Mouse (Mus musculus): ENCODE results near the gene Dab1. TPM values are rescaled to one million over a fixed set of nuclear protein-coding genes. Genes with fewer than 3 reads are reported as not detected.

Gene Dab1
- total and polyA plus RNA-seq, 3 experiments, result not detected

GRCm38 (mm10) chr4:103844635-103845034 is 225.5 kb downstream of the Dab1 start:
- no peak overlapping the region for H3K27ac ChIP-seq (ENCODE audit: control insufficient read depth, low read depth, low read length)
- DNase-seq (ENCODE audit: low read depth, low spot score), result no peak
- H3K79me2 ChIP-seq (ENCODE audit: control insufficient read depth, insufficient read depth, low read length, poor library complexity), result no peaks in the 10 kb centered on the region
- no peaks in the 10 kb centered on the region for H3K9me3 ChIP-seq (replicated peaks; ENCODE audit: insufficient read depth, low read length)
- no peaks in the 10 kb centered on the region for H3K36me3 ChIP-seq (ENCODE audit: control insufficient read depth in 1 of 2, insufficient read depth in 2 of 2, low read length in 2 of 2)
- no peak overlapping the region for H3K9ac ChIP-seq (ENCODE audit: control insufficient read depth, low read depth, low read length, poor library complexity, severe bottlenecking)
- no peaks in the 10 kb centered on the region for H3K4me1 ChIP-seq (ENCODE audit: control insufficient read depth in 1 of 2, insufficient read depth in 2 of 2, low read length in 2 of 2)
- no peak for TF ChIP-seq RCOR1 (IDR thresholded peaks at IDR 0.05; ENCODE audit: low read depth, low read length)
- no peak for TF ChIP-seq MAZ (IDR thresholded peaks at IDR 0.05; ENCODE audit: low read depth, low read length)
- no peak for TF ChIP-seq MYC (IDR thresholded peaks at IDR 0.05; ENCODE audit: low read depth, low read length)
- TF ChIP-seq NELFE (IDR thresholded peaks at IDR 0.05; ENCODE audit: low read depth, low read length), result no peak
- no peak for TF ChIP-seq USF2 (IDR thresholded peaks at IDR 0.05; ENCODE audit: borderline replicate concordance in 1 of 2, insufficient read depth in 1 of 2, low read depth in 1 of 2, low read length in 2 of 2)
- TF ChIP-seq SIN3A (IDR thresholded peaks at IDR 0.05; ENCODE audit: low read length), result no peak
- TF ChIP-seq GATA1 (IDR thresholded peaks at IDR 0.05; ENCODE audit: low read depth, low read length), result no peak
- TF ChIP-seq POLR2AphosphoS2 (IDR thresholded peaks at IDR 0.05; ENCODE audit: low read length), result no peak
- TF ChIP-seq TCF12 (IDR thresholded peaks at IDR 0.05; ENCODE audit: low read depth, low read length), result no peak
- no peaks in the 10 kb centered on the region for H3K27me3 ChIP-seq (ENCODE audit: control insufficient read depth in 1 of 2, insufficient read depth in 2 of 2, low read length in 2 of 2)
- H3K4me3 ChIP-seq (ENCODE audit: control insufficient read depth in 1 of 2, insufficient read depth in 1 of 2, low read depth in 2 of 2, low read length in 2 of 2), result no peak overlapping the region

- Histone ChIP-seq H3K4me3 (ENCODE audit: control insufficient read depth in 1 of 2, insufficient read depth in 1 of 2, low read depth in 2 of 2, low read length in 2 of 2) (no peak overlapping the region), H3K9ac (ENCODE audit: control insufficient read depth, low read depth, low read length, poor library complexity, severe bottlenecking) (no peak overlapping the region)
- DNase-seq (ENCODE audit: low read depth, low spot score), result no peak
Observed at GRCm38 (mm10) chr4:103857173-103857572, 238.0 kb downstream of the Dab1 start.

GRCm38 (mm10) chr4:103875564-103875963 is 256.4 kb downstream of the Dab1 start:
- Histone ChIP-seq H3K36me3 (ENCODE audit: control insufficient read depth in 1 of 2, insufficient read depth in 2 of 2, low read length in 2 of 2) (no peaks in the 10 kb centered on the region), H3K79me2 (ENCODE audit: control insufficient read depth, insufficient read depth, low read length, poor library complexity) (no peaks in the 10 kb centered on the region), H3K4me1 (ENCODE audit: control insufficient read depth in 1 of 2, insufficient read depth in 2 of 2, low read length in 2 of 2) (no peaks in the 10 kb centered on the region), H3K27ac (ENCODE audit: control insufficient read depth, low read depth, low read length) (no peak overlapping the region), H3K9me3 (replicated peaks; ENCODE audit: insufficient read depth, low read length) (no peaks in the 10 kb centered on the region), H3K9ac (ENCODE audit: control insufficient read depth, low read depth, low read length, poor library complexity, severe bottlenecking) (no peak overlapping the region), H3K4me3 (ENCODE audit: control insufficient read depth in 1 of 2, insufficient read depth in 1 of 2, low read depth in 2 of 2, low read length in 2 of 2) (no peak overlapping the region), H3K27me3 (ENCODE audit: control insufficient read depth in 1 of 2, insufficient read depth in 2 of 2, low read length in 2 of 2) (no peaks in the 10 kb centered on the region)
- no peak for TF ChIP-seq ZMIZ1 (IDR thresholded peaks at IDR 0.05; ENCODE audit: low read depth, low read length)
- no peak for TF ChIP-seq KAT2A (conservative IDR thresholded peaks at IDR 0.05; ENCODE audit: low read depth, low read length)
- TF ChIP-seq MYC (IDR thresholded peaks at IDR 0.05; ENCODE audit: low read depth, low read length), result no peak
- TF ChIP-seq TAL1 (IDR thresholded peaks at IDR 0.05; ENCODE audit: low read length), result no peak
- TF ChIP-seq JUND (IDR thresholded peaks at IDR 0.05; ENCODE audit: low read depth, low read length), result no peak
- TF ChIP-seq SIN3A (IDR thresholded peaks at IDR 0.05; ENCODE audit: low read length), result no peak
- no peak for TF ChIP-seq MAFK (IDR thresholded peaks at IDR 0.05; ENCODE audit: borderline replicate concordance, low read depth, low read length)
- no peak for TF ChIP-seq USF2 (IDR thresholded peaks at IDR 0.05; ENCODE audit: borderline replicate concordance in 1 of 2, insufficient read depth in 1 of 2, low read depth in 1 of 2, low read length in 2 of 2)
- no peak for TF ChIP-seq GABPA (IDR thresholded peaks at IDR 0.05; ENCODE audit: low read depth, low read length)
- no peak for TF ChIP-seq BHLHE40 (IDR thresholded peaks at IDR 0.05; ENCODE audit: borderline replicate concordance, low read depth, low read length)
- TF ChIP-seq TBP (IDR thresholded peaks at IDR 0.05; ENCODE audit: low read depth, low read length), result no peak
- no peak for TF ChIP-seq UBTF (IDR thresholded peaks at IDR 0.05; ENCODE audit: borderline replicate concordance, insufficient read depth, low read depth, low read length)
- TF ChIP-seq MXI1 (IDR thresholded peaks at IDR 0.05; ENCODE audit: low read depth, low read length), result no peak
- no peak for TF ChIP-seq USF1 (IDR thresholded peaks at IDR 0.05; ENCODE audit: low read depth, low read length)
- TF ChIP-seq EP300 (IDR thresholded peaks at IDR 0.05; ENCODE audit: low read depth in 1 of 2, low read length in 2 of 2), result no peak
- TF ChIP-seq NELFE (IDR thresholded peaks at IDR 0.05; ENCODE audit: low read depth, low read length), result no peak
- TF ChIP-seq ZNF384 (IDR thresholded peaks at IDR 0.05; ENCODE audit: low read depth, low read length), result no peak
- no peak for TF ChIP-seq SMC3 (IDR thresholded peaks at IDR 0.05; ENCODE audit: low read depth, low read length)
- peak; percentile 15 for DNase-seq (ENCODE audit: low read depth, low spot score)

More at GRCm38 (mm10) chr4:103857173-103857572, 238.0 kb downstream of the Dab1 start:
- Histone ChIP-seq H3K27me3 (ENCODE audit: control insufficient read depth in 1 of 2, insufficient read depth in 2 of 2, low read length in 2 of 2) (no peaks in the 10 kb centered on the region), H3K36me3 (ENCODE audit: control insufficient read depth in 1 of 2, insufficient read depth in 2 of 2, low read length in 2 of 2) (no peaks in the 10 kb centered on the region), H3K9me3 (replicated peaks; ENCODE audit: insufficient read depth, low read length) (no peaks in the 10 kb centered on the region), H3K79me2 (ENCODE audit: control insufficient read depth, insufficient read depth, low read length, poor library complexity) (no peaks in the 10 kb centered on the region), H3K27ac (ENCODE audit: control insufficient read depth, low read depth, low read length) (no peak overlapping the region), H3K4me1 (ENCODE audit: control insufficient read depth in 1 of 2, insufficient read depth in 2 of 2, low read length in 2 of 2) (no peaks in the 10 kb centered on the region)
- TF ChIP-seq MXI1 (IDR thresholded peaks at IDR 0.05; ENCODE audit: low read depth, low read length) (no peak), ZKSCAN1 (IDR thresholded peaks at IDR 0.05; ENCODE audit: low read depth, low read length) (no peak), KAT2A (conservative IDR thresholded peaks at IDR 0.05; ENCODE audit: low read depth, low read length) (no peak), TCF12 (IDR thresholded peaks at IDR 0.05; ENCODE audit: low read depth, low read length) (no peak), POLR2AphosphoS2 (IDR thresholded peaks at IDR 0.05; ENCODE audit: low read length) (no peak), ZNF384 (IDR thresholded peaks at IDR 0.05; ENCODE audit: low read depth, low read length) (no peak), CHD1 (IDR thresholded peaks at IDR 0.05; ENCODE audit: low read depth, low read length) (no peak), HCFC1 (IDR thresholded peaks at IDR 0.05; ENCODE audit: low read depth, low read length) (no peak), ZC3H11A (IDR thresholded peaks at IDR 0.05; ENCODE audit: low read depth, low read length) (no peak), RAD21 (IDR thresholded peaks at IDR 0.05; ENCODE audit: low read depth, low read length) (no peak)

Measured in MEL (cell line).